Mouse (Mus musculus) cerebellum, adult 2 months (tissue): ENCODE measurements at regions not wholly inside any gene's neighbourhood (a gene's known extent, or its start where the extent isn't known, plus 50 kb on each side); places are given as distances from the start of the nearest gene placed in this dataset.

ENCODE experiments used
- DNase-seq, 2 experiments: peaks; one replicate each; pipeline ENCODE4 v3.0.0; 2021
- H3K27ac ChIP-seq: fragments of 200-500 bp; 2 replicates; pipeline ENCODE4 v1.5.1; 2012; ENCODE audit warnings: low read length, control low read depth, inconsistent platforms; ENCODE audit not compliant: insufficient read depth
- H3K27me3 ChIP-seq: fragments of 200-500 bp; 2 replicates; pipeline ENCODE4 v1.6.1; 2012; ENCODE audit warnings: inconsistent platforms, mild to moderate bottlenecking, low read length, moderate library complexity; ENCODE audit not compliant: control insufficient read depth, insufficient read depth
- H3K4me1 ChIP-seq: fragments of 200-500 bp; 2 replicates; pipeline ENCODE4 v1.6.1; 2011; ENCODE audit warnings: low read length; ENCODE audit not compliant: control insufficient read depth, insufficient read depth
- H3K4me3 ChIP-seq: fragments of 200-500 bp; replicated peaks from 2 replicates; pipeline ENCODE3; 2011; ENCODE audit warnings: mild to moderate bottlenecking, low read depth, low read length, control low read depth; ENCODE audit not compliant: insufficient read depth
- CTCF ChIP-seq: fragments of 200-500 bp; IDR thresholded peaks from 2 replicates; pipeline ENCODE4 v1.5.1; 2011; ENCODE audit warnings: low read depth, mild to moderate bottlenecking, control low read depth, low read length, moderate library complexity, borderline replicate concordance; ENCODE audit not compliant: insufficient read depth
- POLR2A ChIP-seq: fragments of 200-500 bp; IDR thresholded peaks from 2 replicates; pipeline ENCODE4 v1.6.1; 2011; ENCODE audit warnings: low read length, control low read depth, borderline replicate concordance; ENCODE audit not compliant: insufficient read depth
- WGBS: fragments of 180-500 bp; shearing (Covaris S2); methylation state at CpG from one replicate; pipeline ENCODE4 v1.1.7; 2018; 5-methylcytosine and 5-hydroxymethylcytosine counted together

GRCm38 (mm10) chr9:99954038-99954618 lies 78.2 kb upstream of the Sox14 start:
- Histone ChIP-seq H3K4me1 (no peaks in the 10 kb centered on the region), H3K4me3 (no peak overlapping the region), H3K27ac (no peak overlapping the region), H3K27me3 (no peaks in the 10 kb centered on the region; the same call in 1 of the 2 replicates)
- DNase-seq = no peak
- TF ChIP-seq POLR2A (no peak), CTCF (no peak)
- 30% methylated on average over 6 of the region's 6 CpGs for WGBS
